Mouse (Mus musculus) frontal cortex, adult (tissue): ENCODE results near the gene Mvb12a.
"Not testable (repeated sequence)": the region's sequence is repeated elsewhere in the genome, so short reads cannot be mapped to it uniquely, and the experiment has no call there.

Source experiments
- ATAC-seq: cut with Nextera tagmentation; 2 replicates; pipeline ENCODE4 v1.9.2; 2017; ENCODE audit warnings: mild to moderate bottlenecking, moderate library complexity, mixed read lengths; ENCODE audit not compliant: low TSS enrichment

The Mvb12a gene

DNA sequence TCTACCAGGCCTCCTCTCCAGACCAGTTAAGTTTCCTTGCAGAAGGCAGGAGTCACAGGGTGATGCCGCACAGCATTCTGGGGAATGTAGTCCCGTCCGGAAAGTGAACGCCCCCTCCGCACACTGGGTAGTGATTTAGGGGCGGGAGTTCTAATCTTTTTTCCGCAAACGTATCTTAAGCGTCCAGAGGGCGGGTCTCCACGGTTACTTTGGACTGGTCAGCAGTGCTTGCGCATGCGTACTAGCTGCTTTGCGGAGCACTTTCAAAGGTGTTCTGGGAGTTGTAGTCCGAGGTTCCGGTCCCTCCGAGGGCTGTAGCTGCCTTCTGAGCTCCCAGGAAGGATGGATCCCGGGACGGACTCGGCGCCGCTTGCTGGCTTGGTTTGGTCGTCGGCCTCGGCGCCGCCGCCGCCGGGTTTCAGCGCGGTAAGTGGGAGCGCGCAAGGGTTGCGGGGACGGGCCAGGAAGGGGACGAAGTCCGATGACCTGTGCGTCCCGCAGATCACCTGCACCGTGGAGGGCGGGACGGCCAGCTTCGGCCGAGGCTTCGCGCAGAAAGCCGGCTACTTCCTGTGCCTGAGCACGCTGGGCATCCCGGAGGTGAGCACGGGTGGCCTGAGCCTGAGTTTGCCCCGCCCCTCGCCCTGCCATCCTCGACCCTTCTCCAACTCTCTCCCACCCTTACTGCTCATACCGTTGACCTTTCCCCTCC lies at the start of gene Mvb12a:
TSS of gene Mvb12a (plus strand) at position 291 of the 712 bp plus-strand sequence.
- ATAC-seq: peak; percentile 95

- ATAC-seq: peak; percentile 60
Observed at GRCm38 (mm10) chr8:71495039-71495438, 47.7 kb upstream of the Mvb12a start.

DNA sequence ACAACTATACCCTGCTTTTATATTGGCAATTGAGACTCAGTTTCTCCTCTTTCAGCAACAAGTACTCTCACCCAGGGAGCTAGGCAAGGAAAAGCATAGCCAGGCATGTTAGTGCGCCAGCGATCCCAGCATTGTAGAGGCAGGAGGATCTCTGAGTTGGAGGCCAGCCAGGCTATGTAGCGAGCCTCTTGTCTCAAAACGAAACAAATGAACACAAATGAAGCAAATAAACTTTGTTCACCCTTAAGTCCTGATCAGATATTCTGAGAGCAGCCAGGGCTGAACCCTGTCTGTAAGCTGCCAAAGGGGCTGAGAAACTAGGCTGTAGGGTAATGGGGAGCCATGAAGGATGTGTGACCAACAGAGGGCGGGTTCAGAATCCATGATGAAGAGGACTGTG lies 46.9 kb upstream of the Mvb12a start:
- no peak for ATAC-seq

- ATAC-seq: 0 out of 2 replicates have a peak, but pooled peaks have one; percentile 10
Observed at GRCm38 (mm10) chr8:71496481-71496880, 46.2 kb upstream of the Mvb12a start.

DNA sequence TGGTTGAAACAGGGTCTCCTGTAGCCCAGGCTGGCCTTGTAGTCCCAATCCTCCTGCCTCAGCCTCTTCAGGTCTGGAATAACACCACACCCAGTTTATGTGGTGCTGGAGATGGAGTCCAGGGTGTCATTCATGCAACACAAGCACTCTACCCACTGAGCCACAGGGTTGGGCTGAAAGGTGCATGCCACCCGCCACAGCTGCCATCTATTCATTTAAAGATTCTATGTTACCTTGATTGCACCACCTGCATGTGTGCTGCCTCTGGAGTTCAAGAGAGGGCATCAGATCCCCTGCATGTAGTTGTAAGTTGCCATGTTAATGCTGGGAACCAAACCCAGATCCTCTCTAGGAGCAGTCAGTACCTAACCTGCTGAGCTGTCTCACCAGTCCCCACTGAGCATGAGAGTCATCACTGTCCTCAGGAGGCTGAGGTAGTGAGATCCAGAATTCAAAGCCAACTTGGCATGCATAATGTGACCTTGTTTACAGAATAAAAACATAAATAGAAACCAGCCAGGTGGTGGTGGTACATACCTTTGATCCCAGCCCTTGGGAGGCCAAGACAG lies 45.6 kb upstream of the Mvb12a start:
- ATAC-seq: no peak

GRCm38 (mm10) chr8:71497881-71498501 lies 44.7 kb upstream of the Mvb12a start:
- 0 out of 2 replicates have a peak, but pooled peaks have one; percentile 19 for ATAC-seq

DNA sequence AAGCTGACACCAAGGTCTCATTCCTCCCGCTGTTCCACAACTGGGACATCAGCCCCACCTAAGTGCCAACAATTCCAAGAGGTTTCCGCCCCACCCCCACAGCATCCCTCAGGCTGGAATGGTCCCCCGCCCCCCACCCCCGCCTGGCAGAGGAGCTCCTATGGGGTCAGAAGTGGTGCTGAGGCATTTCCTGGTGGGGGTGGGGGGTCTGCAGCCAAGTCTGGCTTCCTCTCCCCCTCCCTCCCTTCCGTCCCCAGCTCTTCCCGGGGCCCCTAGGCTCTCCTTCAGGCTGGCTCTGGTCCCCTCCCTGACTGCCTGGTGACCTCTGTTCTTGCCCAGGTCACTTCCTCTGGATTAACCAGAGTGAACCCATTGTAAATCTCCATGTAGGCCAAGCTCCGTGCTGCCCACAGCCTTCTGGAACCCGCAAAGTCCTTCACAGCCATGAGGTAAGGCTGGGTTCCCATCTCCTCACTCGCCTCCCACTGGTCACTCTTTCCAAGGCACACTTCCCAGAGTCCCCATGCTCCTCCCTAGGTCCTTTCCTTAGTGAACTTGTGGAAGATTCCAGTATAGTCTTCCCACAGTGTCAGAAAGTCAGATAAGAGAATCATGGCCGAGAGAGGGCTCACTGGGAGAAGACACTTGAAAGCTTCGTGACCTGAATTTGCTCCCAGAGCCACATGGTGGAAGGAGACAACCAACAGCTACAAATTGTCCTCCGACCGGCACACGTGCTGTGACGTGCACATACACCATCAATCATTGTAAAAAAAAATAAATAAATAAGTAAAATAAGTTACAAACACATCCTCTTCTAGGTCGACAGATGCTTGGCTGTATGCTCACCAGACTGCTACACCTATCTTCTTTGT lies 43.7 kb upstream of the Mvb12a start:
- ATAC-seq: no peak

DNA sequence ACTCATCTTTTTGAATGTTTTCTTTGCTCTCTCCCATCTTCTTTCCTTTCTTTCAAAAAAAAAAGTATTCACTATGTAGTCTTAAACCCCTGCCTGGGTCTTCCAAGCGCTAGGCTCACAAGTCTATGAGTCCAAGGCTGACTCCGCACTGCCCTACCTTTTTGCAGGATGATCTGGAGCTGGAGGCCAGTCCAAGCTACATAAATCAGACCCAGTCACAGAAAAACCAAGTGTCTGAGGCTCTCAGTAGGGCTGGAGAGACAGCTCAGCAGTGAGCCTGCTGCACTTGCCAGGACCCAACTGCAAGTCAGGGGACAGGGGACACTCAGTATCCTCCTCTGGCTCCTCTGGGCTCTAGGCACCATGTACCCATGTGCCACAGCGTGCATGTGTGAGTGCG lies 38.4 kb upstream of the Mvb12a start:
- no peak for ATAC-seq

- no peak for ATAC-seq
Observed at GRCm38 (mm10) chr8:71505326-71505725, 37.4 kb upstream of the Mvb12a start.

- no peak for ATAC-seq
Observed at GRCm38 (mm10) chr8:71505979-71506378, 36.7 kb upstream of the Mvb12a start.

DNA sequence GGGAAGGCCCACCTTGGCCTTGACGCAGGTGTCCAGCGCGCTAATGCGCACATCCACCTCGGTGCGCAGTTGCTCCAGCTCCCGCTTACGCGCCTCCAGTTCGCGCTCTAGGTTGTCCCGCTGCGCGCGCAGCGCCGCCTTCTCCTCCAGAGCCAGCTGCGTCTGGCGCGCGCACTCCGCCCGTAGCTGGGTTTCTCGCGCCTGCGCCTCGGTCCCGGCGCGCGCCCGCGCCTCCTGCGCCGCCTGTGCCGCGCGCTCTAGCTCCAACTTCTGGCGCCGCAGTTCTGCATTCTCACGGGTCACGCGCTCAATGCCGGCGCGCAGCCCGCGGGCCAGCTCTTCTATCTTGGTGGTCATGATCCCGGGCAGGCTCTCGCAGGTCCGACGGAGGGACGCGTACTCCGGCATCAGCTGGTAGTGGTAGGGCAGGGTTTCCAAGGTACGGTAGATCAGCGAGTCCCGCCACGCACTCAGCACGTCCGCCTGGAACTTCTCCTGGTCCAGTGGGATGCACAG lies 35.1 kb upstream of the Mvb12a start:
- ATAC-seq: peak; percentile 94

- ATAC-seq: no peak
Observed at GRCm38 (mm10) chr8:71509316-71509715, 33.4 kb upstream of the Mvb12a start.

- ATAC-seq: no peak
Observed at GRCm38 (mm10) chr8:71511644-71512043, 31.1 kb upstream of the Mvb12a start, which contains the start of gene Plvap. Plvap (minus strand) TSS chr8:71511752.

- ATAC-seq: no peak
Observed at GRCm38 (mm10) chr8:71513018-71513754, 29.5 kb upstream of the Mvb12a start.

GRCm38 (mm10) chr8:71515043-71515442 lies 27.7 kb upstream of the Mvb12a start:
- no peak for ATAC-seq

DNA sequence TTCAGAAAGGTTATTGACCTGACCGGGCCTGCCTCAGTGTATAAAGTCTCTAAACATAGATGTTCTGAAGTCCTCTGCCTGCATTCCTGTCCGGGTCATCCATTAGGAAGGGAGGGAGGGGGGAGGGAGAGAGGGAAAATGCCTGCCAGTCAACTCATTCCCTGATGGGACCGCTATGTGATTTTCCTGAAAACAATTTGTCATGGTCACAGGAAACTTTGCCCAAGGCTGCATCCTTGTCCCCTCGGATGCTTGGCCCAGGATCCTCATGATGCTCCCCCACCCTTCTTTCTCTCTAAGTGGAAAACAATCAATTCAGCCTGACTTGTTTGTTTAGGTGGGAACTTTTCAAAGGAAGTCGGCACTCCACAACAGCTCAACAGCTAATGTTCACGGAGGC lies 25.9 kb upstream of the Mvb12a start:
- ATAC-seq: no peak

GRCm38 (mm10) chr8:71519037-71519825 lies 23.5 kb upstream of the Mvb12a start:
- not testable (repeated sequence) for ATAC-seq

DNA sequence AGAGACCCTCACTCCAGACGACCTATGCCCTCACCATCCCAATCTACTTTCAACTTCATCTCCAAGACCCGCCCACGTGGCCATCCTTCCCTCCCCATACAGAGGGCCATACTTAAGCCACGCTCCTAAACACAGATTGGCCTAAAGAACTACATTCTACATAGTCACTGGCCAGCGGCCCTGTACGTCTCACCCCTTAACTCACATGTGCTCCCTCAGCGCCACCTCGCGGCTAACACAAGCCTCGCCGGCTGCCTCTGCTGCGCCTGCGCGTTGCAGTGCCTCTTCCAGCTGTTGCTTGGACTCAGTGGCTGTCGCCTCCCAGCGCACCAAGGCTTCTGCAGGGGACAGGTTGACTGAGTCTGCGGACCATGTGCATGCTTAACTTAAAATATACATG lies 21.1 kb upstream of the Mvb12a start:
- ATAC-seq: peak; percentile 96

DNA sequence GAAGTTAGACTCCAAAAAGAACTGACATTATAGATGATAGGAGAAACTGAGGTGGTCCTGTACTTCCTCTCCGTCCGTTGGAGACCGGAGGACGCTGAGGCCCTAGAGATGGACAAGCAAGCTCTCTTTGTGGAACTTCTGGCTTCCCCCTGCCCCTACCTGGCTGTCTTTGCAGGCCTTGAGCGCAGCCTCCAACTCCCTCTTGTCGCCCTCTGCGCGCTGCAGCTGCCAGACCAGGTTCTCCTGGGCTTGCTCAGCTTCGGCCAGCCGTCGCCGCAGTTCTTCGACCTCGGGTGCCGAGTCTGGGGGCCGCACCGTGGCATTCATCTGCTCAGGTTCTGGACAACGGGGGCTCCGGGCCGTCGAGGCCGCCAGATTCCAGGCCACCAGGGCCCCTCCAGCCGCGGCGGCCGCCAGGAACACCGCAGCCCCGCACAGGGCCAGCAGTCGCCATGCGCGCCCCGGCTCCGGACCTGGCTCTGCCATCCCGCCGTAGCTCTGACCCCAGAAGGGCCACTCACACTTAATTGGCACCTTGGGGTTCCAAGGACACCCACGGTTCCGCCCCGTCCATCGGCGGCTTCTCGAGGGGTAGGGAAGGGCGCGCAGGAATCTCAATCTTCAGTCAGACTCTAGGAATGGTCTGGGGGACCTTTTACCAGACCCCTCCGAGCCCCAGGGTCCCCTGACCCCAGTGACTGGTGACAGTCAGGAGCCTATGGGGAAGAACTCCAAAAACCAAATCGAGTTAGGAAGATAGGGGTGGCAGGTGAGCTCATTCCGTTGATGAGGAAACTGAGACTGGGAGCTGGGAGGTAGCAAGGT lies 17.3 kb upstream of the Mvb12a start, which contains the start of gene Ccdc194:
TSS of gene Ccdc194 (minus strand) at position 486 of the 825 bp plus-strand sequence.
- ATAC-seq: no peak
